Mouse (Mus musculus): Measurements from ENCODE around the gene Klf7. TPM values are rescaled to one million over a fixed set of nuclear protein-coding genes. Genes with fewer than 3 reads are reported as not detected.
"Not testable (repeated sequence)": the region's sequence is repeated elsewhere in the genome, so short reads cannot be mapped to it uniquely, and the experiment has no call there.

The Klf7 gene
- total RNA-seq, 2 experiments from 2014 or later = 7.6 to 12.6 TPM

- peak overlapping the region; percentile 100 for H3K27ac ChIP-seq
- no peak for TF ChIP-seq CTCF (IDR thresholded peaks at IDR 0.05)
- H3K4me3 ChIP-seq = peak overlapping the region; percentile 99
- peak; percentile 52 for DNase-seq
- intact Hi-C loops (cut with DNase I) = no loop called here
These were observed 2.7 kb downstream of the Klf7 start for GRCm38 (mm10) chr1:64119358-64119794.

- peak overlapping the region; percentile 100 for H3K27ac ChIP-seq
- intact Hi-C loops (cut with DNase I) = no loop called here
- DNase-seq = peak; percentile 33
- no peak for TF ChIP-seq CTCF (IDR thresholded peaks at IDR 0.05)
- peak overlapping the region; percentile 99 for H3K4me3 ChIP-seq
These were observed 3.6 kb downstream of the Klf7 start for GRCm38 (mm10) chr1:64118285-64119170.

- no peak for TF ChIP-seq CTCF (IDR thresholded peaks at IDR 0.05)
- DNase-seq = no peak
- Histone ChIP-seq H3K27ac (peak overlapping the region; percentile 100), H3K4me3 (peak overlapping the region; percentile 99)
- intact Hi-C loops (cut with DNase I) = no loop called here
These were observed 4.4 kb downstream of the Klf7 start for GRCm38 (mm10) chr1:64117478-64118284.

- intact Hi-C loops (cut with DNase I) = no loop called here
- no peak for TF ChIP-seq CTCF (IDR thresholded peaks at IDR 0.05)
- DNase-seq = no peak
- peak overlapping the region; percentile 99 for H3K4me3 ChIP-seq
- H3K27ac ChIP-seq = peak overlapping the region; percentile 100
These were observed 5.2 kb downstream of the Klf7 start for GRCm38 (mm10) chr1:64116746-64117455.

DNA sequence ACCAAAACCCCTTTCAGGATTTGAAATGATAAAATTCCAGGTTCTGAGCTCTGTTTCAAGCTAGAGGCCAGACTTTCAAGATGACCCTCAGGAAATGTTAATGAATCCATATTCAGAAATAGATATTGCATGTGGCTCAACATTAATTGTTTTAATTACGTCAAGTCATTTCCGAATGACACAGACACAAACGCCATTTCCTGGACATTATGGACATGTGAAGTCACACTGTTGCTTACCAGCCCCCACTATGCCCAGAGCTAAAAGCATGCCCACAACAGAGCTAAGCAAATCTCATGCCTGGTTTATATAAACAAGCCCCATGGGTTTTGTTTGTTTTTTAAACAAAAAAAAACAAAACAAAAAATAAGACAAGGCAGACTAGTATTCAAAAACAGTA, 7.5 kb downstream of the Klf7 start:
- Histone ChIP-seq H3K4me3 (no peak overlapping the region), H3K27ac (peak overlapping the region; percentile 32; the same call in 1 of the 2 replicates)
- no peak for TF ChIP-seq CTCF (IDR thresholded peaks at IDR 0.05)
- no peak for DNase-seq
- intact Hi-C loops (cut with DNase I) = no loop called here

GRCm38 (mm10) chr1:64108653-64109052, 13.4 kb downstream of the Klf7 start:
- DNase-seq; H3K4me3 ChIP-seq; intact Hi-C loops (cut with DNase I): not testable (repeated sequence)
- H3K27ac ChIP-seq = peak overlapping the region; percentile 57; the same call in 1 of the 2 replicates

DNA sequence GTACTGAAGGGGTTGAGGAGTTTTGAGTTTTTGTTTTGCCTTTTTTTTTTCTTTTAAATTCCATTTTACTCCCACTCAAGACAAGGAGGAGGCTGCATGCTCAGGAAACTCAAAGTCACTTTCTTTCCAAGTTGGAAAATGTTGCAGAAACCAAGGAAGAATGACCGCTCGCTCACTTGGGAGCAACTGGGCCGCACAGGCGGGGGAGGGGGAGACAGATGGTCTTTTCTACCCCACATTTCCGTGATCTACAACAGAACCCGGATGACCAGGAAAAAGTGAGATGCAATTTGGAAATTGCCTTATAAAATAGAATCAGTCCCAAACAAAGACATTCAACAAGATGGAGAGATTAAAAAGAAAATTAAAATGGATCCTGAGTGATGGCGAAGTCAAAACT, 14.6 kb downstream of the Klf7 start:
- H3K4me3 ChIP-seq = peak overlapping the region; percentile 21; the same call in 1 of the 2 replicates
- H3K27ac ChIP-seq = peak overlapping the region; percentile 64
- no peak for TF ChIP-seq CTCF (IDR thresholded peaks at IDR 0.05)
- DNase-seq = peak; percentile 26
- intact Hi-C loops (cut with DNase I) = no loop called here

GRCm38 (mm10) chr1:64106127-64106526, 16.0 kb downstream of the Klf7 start:
- no peak overlapping the region for H3K4me3 ChIP-seq
- no peak for TF ChIP-seq CTCF (IDR thresholded peaks at IDR 0.05)
- intact Hi-C loops (cut with DNase I) = no loop called here
- H3K27ac ChIP-seq = peak overlapping the region; percentile 20; the same call in 1 of the 2 replicates
- no peak for DNase-seq

- Histone ChIP-seq H3K4me3 (no peak overlapping the region), H3K27ac (peak overlapping the region; percentile 20; the same call in 1 of the 2 replicates)
- no peak for DNase-seq
- intact Hi-C loops (cut with DNase I) = no loop called here
- no peak for TF ChIP-seq CTCF (IDR thresholded peaks at IDR 0.05)
These were observed 16.9 kb downstream of the Klf7 start for GRCm38 (mm10) chr1:64105181-64105646.

DNA sequence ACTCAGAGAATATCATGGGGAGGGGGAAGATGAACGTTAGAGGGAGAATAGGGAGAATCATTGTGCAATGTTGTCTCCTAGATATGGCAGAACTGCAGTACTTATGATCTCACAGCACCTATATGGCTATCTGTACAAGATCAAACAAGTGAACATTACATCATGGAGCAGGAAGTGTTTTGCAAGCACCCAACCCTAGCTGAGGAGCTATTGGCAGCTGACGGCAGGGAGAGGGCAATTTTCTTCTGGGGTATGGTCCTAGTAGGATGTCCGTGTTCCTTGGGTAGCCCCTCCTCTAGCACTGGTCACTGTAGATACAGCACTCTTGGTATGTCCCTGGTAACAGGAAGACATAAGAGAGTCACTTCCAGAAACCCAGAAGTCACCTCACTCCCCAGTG, 17.4 kb downstream of the Klf7 start:
- H3K27ac ChIP-seq = peak overlapping the region; percentile 20; the same call in 1 of the 2 replicates
- DNase-seq = no peak
- TF ChIP-seq CTCF (IDR thresholded peaks at IDR 0.05) = no peak
- intact Hi-C loops (cut with DNase I) = no loop called here
- H3K4me3 ChIP-seq = no peak overlapping the region

DNA sequence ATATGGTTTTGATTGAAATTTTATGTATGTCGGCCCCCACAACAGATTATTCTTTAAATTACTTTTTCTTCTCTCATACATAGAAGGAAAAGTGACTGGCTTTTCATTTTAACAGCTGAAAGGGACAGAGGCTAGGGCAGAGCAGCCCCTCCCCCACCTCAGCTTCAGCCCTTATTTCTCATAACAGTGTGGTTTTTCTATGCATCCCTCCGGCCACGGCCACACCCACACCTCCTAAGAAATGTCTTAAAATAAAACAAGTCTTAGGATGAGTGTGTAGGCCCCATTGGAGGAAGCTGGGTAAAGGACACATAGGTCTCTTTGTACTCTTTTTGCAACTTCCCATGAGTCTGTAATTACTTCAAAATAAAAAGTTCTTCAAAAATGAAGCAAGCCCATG, 20.8 kb downstream of the Klf7 start:
- H3K27ac ChIP-seq = peak overlapping the region; percentile 35; the same call in 1 of the 2 replicates
- no peak for TF ChIP-seq CTCF (IDR thresholded peaks at IDR 0.05)
- H3K4me3 ChIP-seq = no peak overlapping the region
- no peak for DNase-seq
- intact Hi-C loops (cut with DNase I) = no loop called here

DNA sequence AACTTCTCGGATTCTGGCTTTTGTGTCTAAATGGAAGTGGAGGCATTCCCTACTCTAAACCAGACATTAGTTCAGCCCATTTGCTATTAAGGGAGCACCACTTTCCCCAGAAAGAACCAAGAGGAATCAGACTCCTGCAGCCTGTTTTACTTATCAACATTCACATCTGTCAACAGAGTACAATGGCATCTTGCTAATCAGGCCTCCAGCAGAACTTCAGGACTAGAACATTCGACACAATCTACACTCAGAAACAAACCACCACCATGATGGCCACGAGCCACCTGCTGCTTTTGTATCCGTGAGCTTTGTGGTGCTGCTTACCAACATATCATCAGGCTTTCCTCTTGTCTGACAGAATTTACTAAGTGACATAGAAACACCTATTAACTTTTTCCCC, 23.3 kb downstream of the Klf7 start:
- peak overlapping the region; percentile 85 for H3K27ac ChIP-seq
- no peak for TF ChIP-seq CTCF (IDR thresholded peaks at IDR 0.05)
- no peak for DNase-seq
- intact Hi-C loops (cut with DNase I) = no loop called here
- no peak overlapping the region for H3K4me3 ChIP-seq
